Mouse (Mus musculus): ENCODE results near the gene Cct6b.

DNA sequence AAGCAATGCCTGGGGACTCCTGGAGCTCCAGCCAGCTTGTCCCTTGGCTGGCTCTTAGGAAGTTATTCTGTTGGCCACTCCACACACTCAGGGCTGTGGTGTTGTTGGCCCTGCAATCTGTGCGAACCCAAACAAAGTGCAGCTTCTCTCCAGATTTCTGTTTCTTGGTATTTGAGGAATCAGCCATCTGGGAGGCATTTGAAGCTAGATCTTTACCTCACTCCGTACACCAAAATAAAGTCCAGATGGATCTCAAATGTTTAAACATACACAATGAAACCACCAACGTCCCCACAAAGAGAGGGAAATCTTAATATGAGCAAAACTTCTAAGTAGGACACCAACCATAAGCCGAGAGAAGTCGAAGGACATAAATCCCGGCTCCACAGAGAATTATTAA lies 71.5 kb downstream of the Cct6b start:
- no peak for TF ChIP-seq CTCF (IDR thresholded peaks at IDR 0.05; ENCODE audit: borderline replicate concordance, extremely low read depth, insufficient read depth, insufficient read length)
- no peak for TF ChIP-seq POLR2A (IDR thresholded peaks at IDR 0.05; ENCODE audit: borderline replicate concordance, extremely low read depth, insufficient read depth, insufficient read length, poor library complexity, severe bottlenecking)
